Mouse (Mus musculus): ENCODE measurements around the gene Stxbp1.

The Stxbp1 gene

GRCm38 (mm10) chr2:32846805-32847467 lies at the start of gene Stxbp1:
Stxbp1 (minus strand) TSS chr2:32847245.
- peak; percentile 92 for DNase-seq (ENCODE audit: low spot score)

- DNase-seq (ENCODE audit: low spot score): no peak
These were observed 49.6 kb upstream of the Stxbp1 start for GRCm38 (mm10) chr2:32896507-32897147.

- no peak for DNase-seq (ENCODE audit: low spot score)
These were observed 48.6 kb upstream of the Stxbp1 start for GRCm38 (mm10) chr2:32895606-32896106.

- DNase-seq (ENCODE audit: low spot score): no peak
These were observed 47.1 kb upstream of the Stxbp1 start for GRCm38 (mm10) chr2:32894097-32894496.

DNA sequence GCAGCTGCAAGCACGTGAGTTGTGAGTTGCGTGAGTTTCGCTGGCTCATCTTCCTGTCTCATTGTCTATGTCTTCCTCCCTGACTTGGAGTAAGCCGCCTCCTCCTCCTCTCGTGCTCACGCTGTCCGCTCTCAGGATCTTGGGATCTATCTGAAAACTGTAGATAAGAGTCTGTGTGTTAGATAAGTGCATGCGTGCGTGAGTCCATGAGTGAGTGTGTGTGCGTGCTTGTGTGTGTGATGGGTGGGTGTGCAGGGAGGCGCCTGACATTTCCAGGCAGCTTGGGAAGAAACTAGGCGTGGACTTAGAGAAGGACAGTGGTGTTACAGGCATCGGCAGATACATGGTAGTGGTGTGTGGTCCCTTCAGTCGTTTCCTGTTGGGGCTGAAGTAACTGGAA lies 45.4 kb upstream of the Stxbp1 start:
- DNase-seq (ENCODE audit: low spot score): no peak

DNA sequence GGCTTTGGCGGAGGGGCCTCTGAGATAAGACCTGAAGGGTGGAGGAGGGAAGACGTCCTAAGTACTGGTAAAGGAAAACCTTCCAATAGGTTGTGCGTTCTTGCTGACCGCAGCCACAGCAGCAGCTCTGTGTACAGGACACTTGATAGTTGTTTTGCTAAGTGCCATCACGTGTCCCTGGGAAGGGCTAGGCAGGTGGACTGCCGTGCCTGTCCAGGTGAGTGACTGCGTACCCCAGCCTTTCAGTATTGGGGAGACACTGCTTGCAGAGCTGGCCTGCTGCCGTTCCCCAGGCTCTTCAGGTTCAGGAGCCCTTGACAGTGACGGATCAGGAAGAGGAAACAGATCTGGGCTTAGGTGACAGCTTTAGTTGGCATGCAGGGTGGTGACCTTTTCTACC lies 44.2 kb upstream of the Stxbp1 start:
- DNase-seq (ENCODE audit: low spot score): no peak

GRCm38 (mm10) chr2:32890280-32890679 lies 43.2 kb upstream of the Stxbp1 start:
- DNase-seq (ENCODE audit: low spot score): no peak

- no peak for DNase-seq (ENCODE audit: low spot score)
These were observed 41.5 kb upstream of the Stxbp1 start for GRCm38 (mm10) chr2:32888551-32888950.

DNA sequence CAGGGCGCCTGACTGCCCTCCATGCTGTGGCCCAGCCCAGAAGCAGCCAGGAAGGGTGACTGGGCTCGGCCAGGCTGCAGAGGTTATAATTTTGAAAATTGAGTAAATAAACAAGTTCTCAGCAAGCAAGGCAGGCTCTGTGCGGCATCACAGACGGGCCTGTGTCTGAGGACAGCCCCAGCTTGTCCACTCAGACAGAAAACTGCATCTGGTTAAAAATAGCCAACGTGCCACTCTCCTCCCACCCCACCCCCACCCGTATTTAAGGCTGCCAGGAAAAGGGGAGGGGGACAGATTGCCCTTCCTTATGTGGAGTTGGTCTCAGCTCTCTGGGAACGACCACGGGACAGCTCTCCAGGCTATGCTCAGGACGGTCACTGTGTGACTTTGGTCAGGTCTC lies 41.0 kb upstream of the Stxbp1 start:
- DNase-seq (ENCODE audit: low spot score): no peak

DNA sequence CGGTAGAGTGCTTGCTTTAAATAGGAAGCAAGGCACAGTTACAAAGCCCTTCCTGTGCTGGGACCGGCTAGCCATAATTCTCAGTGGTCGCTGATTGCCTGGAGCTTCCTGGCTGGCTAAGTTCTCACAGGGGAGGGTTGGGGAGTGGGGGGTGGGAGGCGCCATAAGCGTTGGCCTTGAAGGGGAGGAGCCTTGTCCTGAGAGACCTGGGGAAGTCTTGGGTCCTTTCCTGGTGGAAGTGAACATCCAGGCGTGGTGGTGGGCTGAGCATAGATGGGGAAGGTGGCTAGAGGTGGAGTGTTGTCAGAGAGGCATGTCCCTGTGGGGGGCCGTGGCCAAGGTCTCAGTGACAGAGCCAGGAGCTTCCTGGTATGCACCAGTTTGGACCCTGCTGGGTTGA lies 37.7 kb upstream of the Stxbp1 start:
- no peak for DNase-seq (ENCODE audit: low spot score)

- DNase-seq (ENCODE audit: low spot score): peak; percentile 43
These were observed 35.4 kb upstream of the Stxbp1 start for GRCm38 (mm10) chr2:32882283-32883043.

GRCm38 (mm10) chr2:32881723-32882122 lies 34.7 kb upstream of the Stxbp1 start:
- peak; percentile 85 for DNase-seq (ENCODE audit: low spot score)

DNA sequence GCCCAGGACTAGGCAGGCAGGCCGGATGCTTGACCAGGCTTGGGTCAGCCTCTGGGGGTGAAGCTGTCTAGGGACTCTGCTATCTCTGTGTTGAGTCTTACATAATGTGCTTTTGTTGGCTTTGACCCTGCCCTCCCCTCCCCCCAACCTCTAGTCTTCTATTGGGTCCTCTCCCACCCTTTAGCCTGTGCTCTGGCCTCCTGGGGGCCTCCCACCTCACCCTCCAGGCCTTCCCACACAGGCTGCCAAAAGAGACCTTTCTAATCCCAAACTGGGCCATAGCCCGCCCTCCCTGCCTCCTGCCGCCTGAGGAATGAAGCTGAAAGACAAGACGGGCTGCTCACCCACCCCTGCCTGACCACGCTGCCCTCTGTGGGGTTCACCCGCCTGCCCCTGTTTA lies 34.0 kb upstream of the Stxbp1 start:
- peak; percentile 53 for DNase-seq (ENCODE audit: low spot score)

GRCm38 (mm10) chr2:32879593-32879992 lies 32.5 kb upstream of the Stxbp1 start:
- no peak for DNase-seq (ENCODE audit: low spot score)

DNA sequence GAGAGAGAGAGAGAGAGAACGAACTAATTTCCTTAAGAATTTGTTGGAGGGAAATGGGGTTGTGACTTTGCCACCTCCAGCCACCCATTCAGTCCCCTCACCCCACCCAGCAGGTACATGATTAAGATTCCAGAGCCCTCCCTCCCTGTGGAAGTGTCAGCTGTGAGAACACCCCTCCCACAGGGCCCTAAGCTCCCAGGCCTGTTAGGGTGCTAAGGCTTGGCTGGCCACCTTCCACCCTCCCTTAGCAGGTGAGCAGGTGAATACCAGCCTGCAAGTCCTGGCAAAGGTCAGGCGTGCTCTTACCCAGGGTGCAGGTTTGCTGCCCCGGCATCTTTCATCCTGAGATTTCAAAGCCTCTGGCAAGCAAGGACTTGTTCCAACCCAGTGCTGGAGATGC lies 31.4 kb upstream of the Stxbp1 start:
- no peak for DNase-seq (ENCODE audit: low spot score)

DNA sequence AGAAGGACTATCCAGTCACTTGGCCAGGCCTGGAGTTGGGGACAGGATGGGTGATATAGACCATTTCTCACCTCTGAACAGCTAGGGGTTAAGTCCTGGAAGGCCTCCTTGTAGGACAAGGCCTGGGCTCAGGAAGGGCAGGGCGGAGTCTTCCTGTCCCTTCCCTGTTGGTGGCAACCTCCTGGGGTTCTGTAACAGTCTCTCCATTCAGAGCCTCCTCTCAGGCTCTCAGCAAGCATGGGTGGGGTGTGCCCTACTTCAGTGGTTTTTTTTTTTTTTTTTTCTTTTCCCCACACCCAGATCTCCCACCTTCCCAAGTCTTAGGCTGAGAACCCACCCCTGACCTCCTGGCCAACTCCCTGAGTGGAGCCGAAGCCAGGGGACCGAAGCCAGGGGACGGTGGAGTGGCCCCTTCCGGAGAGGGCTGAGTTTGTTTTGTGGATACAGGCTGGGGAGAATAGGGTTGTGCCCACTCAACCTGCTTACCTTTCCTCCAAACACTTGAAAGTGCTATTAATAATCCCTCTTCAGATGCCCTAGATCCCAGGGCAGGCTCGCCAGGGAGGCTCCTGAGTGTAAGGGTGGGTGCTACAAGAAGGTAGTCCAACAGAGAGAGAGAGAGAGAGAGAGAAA lies 30.8 kb upstream of the Stxbp1 start:
- peak; percentile 64 for DNase-seq (ENCODE audit: low spot score)

DNA sequence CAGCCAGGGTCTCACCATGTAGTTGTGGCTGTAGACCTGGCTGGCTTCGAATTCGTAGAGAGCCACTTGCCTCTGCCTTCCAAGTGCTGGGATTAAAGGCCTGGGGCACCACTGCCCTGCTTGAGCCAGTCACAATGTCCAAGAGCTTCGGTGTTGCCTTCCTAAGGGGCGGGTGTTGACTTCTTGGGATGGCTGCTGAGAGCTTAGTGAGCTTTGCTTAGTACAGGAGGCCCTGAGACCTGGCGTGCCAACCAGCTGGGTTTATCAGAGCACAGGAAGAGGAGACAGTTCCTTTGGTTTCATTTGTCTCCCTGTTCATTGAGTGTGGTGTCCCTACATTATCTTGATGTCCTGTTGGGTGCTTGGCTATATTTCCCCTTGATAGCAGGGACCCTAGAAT lies 30.3 kb upstream of the Stxbp1 start:
- DNase-seq (ENCODE audit: low spot score): peak; percentile 58

GRCm38 (mm10) chr2:32876490-32877302 lies 29.7 kb upstream of the Stxbp1 start:
- DNase-seq (ENCODE audit: low spot score): peak; percentile 47

DNA sequence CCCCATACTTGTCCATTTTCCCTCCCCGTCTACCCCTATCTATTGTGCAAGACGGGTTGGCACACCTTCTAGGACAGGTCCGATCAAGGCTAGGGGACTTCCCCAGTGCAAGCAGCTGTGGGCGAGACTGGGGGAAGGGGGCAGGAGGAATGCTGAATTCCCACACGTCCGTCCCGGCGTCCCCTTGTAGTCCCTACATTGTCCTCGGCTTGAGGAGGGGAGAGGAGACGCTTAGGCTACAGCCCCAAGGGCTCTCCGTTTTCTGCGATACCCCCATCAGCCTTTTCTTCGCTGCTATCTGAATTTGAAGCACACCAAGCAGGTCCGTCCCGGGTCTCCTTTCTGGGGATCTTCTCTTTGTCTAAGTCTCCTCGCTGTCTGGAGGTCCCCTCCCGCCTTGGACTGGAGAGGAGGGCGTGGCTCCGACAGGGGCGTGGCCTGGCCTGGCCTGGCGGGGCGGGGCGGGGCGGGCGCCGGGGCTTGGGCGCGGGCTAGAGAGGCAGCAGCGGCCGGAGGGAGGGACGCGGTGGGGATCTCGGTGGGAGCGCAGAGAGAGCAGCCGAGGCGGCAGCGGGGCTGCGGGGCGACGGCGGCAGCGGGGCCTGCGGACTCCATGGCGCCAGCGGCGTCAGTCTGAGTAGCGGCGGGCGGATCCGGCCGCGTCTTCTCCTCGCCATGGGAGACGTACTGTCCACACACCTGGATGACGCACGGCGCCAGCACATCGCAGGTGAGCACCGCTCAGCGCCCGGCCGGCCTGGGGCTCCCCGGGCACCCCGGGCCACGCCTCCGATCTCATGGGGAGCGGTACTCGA lies 28.8 kb upstream of the Stxbp1 start, which contains the start of gene Fam129b:
Gene Fam129b, plus strand, starts transcription at position 440 of the 815 bp plus-strand sequence.
- DNase-seq (ENCODE audit: low spot score): peak; percentile 86

GRCm38 (mm10) chr2:32874951-32875674 lies 28.1 kb upstream of the Stxbp1 start:
- peak; percentile 48 for DNase-seq (ENCODE audit: low spot score)

All from adipocyte (in vitro differentiated cells).